Mouse (Mus musculus): ENCODE results near the gene Phf24. TPM values are rescaled to one million over a fixed set of nuclear protein-coding genes. Genes with fewer than 3 reads are reported as not detected.

Phf24 gene
- total RNA-seq, 1 experiment from 2014 or later, result not detected

DNA sequence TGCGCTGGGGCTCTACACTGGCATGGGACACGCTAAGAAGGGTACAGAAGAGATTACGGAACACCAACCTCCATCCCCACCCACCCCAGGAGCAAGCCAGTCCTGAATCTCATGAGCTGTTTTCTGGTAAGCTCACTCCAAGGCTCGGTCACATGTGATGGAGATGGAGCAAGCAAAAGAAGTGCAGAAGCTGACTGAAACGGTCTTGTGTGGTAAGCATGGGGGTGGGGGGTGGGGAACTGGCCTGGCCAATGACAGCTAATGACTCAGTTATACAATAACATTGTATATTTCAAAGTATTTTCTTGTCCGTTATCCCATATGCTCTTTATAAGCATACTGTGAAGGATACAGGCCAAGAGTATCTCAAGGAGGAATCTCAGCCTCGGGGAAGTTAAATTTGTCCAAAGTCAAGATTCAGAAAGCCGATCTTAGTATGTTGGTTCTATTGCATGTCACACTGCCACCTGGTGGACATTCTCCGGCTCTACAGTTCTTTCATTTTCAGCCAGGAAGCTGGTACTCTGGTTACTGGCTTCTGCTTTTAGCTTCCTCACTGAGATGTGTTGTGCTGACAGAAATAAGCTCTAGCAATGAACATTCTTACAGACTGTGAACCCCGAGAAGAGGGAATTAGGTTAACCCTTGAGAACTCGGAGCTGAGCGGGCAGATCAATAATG, 48.7 kb downstream of the Phf24 start:
- peak; percentile 86 for ATAC-seq (replicated peaks; ENCODE audit: insufficient number of reproducible peaks, low FRiP score, low TSS enrichment, poor library complexity, severe bottlenecking)

DNA sequence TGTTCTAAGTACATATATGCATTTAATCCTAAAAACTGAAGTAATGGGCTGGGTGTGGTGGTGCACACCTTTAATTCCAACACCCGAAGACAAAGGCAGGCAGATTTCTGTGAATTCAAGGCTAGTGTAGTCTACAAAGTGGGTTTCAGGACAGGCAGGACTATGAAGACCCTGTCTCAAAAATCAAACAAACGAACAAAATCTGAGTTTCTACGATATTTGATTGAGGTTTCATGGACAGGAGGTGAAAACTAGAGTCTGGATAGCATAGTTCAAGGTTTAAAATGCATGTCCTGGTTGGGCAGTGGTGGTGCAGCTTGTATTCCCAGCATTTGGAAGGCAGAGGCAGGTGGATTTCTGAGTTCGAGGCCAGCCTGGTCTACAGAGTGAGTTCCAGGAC, 52.8 kb downstream of the Phf24 start, which contains the start of gene 1700022I11Rik:
Gene 1700022I11Rik (plus strand): TSS at position 301 of the 400 bp plus-strand sequence.
- no peak for ATAC-seq (replicated peaks; ENCODE audit: insufficient number of reproducible peaks, low FRiP score, low TSS enrichment, poor library complexity, severe bottlenecking)

DNA sequence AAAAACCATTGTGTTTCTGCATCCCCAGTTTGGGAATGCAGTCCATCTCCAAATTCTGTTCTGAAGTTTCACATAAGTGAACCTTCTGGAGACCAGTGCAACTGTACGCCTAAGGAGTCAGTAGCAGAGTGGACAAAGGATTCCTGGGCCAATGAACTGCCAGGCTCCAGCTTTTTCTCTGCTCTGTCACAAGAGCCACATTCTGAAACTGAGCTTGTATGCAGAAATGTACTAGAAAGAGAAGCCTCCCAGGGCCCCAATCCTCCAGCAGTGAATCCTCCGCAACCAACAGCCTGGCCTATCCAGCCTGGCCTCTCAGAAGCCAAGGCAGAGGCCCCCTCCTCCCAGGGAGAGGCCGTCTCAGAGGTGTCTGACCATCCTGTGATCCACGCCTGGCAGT, 56.5 kb downstream of the Phf24 start:
- ATAC-seq (replicated peaks; ENCODE audit: insufficient number of reproducible peaks, low FRiP score, low TSS enrichment, poor library complexity, severe bottlenecking), result no peak

DNA sequence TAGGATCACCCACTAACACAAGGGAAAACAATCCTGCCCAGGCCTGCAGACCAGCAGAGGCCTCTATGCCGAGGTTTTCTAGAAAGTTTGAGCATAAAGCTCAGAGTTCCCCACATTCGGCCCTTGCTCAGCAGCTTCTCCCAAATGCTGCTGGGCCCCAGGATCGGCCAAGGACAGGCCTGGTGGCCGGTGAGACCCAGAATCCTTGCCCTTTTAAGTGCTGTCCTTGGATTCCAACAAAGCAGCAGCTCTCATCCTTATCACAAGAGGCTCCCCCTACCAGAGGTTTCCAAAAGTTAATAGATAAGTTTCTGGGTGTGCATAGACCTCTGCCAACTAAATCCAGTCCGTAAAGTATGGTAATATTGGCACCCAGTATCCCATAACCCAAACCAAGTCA, 57.4 kb downstream of the Phf24 start:
- ATAC-seq (replicated peaks; ENCODE audit: insufficient number of reproducible peaks, low FRiP score, low TSS enrichment, poor library complexity, severe bottlenecking), result no peak

DNA sequence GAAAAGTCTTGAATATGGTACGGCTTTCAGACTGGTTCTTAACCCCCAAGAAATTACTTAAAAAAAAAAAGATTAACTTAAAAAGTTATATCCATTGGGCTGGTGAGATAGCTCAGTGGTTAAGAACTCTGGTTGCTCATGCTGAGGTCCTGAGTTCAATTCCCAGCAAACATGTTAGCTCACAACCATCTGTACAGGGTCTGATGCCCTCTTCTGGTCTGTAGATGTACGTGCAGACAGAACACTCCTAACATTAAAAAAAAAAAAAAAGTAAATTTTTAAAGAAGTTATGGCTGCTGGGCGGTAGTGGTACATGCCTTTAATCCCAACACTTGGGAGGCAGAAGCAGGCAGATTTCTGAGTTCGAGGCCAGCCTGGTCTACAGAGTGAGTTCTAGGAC, 61.6 kb downstream of the Phf24 start:
- ATAC-seq (replicated peaks; ENCODE audit: insufficient number of reproducible peaks, low FRiP score, low TSS enrichment, poor library complexity, severe bottlenecking), result no peak

DNA sequence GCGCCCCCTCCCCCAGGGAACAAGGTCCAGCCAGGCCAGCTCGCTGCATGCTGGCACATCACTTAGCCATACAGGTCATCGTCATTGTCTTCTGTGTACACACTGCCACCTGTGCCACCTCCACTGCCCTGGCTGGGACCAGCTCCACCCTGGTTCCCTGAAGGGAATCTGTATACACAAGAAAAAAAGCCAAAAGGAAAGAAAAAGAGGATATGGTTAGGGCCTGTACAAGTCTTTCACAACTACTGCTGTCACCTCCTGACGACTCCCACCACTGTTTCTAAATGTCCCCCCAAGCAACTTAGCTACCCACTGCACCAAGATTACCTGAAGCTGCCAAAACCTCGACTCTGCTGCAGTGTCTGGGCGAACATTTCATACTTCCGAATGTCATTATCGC, 64.0 kb downstream of the Phf24 start:
- ATAC-seq (replicated peaks; ENCODE audit: insufficient number of reproducible peaks, low FRiP score, low TSS enrichment, poor library complexity, severe bottlenecking), result 0 out of 2 replicates have a peak, but pooled peaks have one; percentile 13

DNA sequence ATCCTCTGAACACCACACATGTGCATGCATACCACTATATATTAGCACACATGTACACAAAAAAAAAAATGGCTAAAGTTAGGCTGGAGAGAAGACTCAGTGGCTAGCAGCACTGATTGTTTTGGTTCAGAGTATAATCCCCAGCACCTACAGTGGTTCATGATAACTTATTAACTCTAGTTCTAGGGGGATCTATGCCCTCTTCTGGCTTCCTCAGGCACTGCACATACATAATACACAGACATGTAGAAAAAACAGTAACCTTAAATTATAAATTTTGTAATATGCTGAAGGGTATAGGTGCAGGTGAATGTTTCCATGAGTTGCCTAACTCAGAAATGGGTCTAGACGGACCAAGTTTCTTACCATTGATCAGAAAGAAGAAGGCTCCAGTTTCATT, 71.8 kb downstream of the Phf24 start:
- ATAC-seq (replicated peaks; ENCODE audit: insufficient number of reproducible peaks, low FRiP score, low TSS enrichment, poor library complexity, severe bottlenecking), result no peak

Other genes with a start within 250 kb of the Phf24 start
- not detected in 3 replicates for gene 4930578G10Rik, start 181.1 kb upstream of the Phf24 start, total RNA-seq (2017)
- gene Ccl19, start 160.1 kb upstream of the Phf24 start, total RNA-seq (2017), result not detected in 3 replicates
- gene Ccl21a, start 142.7 kb upstream of the Phf24 start, total RNA-seq (2017), result not detected in 3 replicates
- gene Fam205a1, start 62.8 kb upstream of the Phf24 start, total RNA-seq (2017), result not detected in 3 replicates
- gene Gm12394, start 59.9 kb upstream of the Phf24 start, total RNA-seq (2017), result not detected in 3 replicates
- not detected in 3 replicates for gene Fam205c, start 42.4 kb upstream of the Phf24 start, total RNA-seq (2017)
- 2.5 to 10.0 TPM (median 6.9 TPM) in 3 replicates for gene Dnajb5, start 33.2 kb downstream of the Phf24 start, total RNA-seq (2017)
- 1.4 TPM in 1 of 3 replicates, not detected in the others for gene 1700022I11Rik, start 52.9 kb downstream of the Phf24 start, total RNA-seq (2017)
- gene Vcp, start 83.8 kb downstream of the Phf24 start, total RNA-seq (2017), result 146 to 168 TPM (median 150 TPM) in 3 replicates
- gene Fancg, start 93.8 kb downstream of the Phf24 start, total RNA-seq (2017), result 5.3 to 25.3 TPM (median 11.4 TPM) in 3 replicates
- gene Pigo, start 109.2 kb downstream of the Phf24 start, total RNA-seq (2017), result 3.6 to 7.5 TPM (median 7.3 TPM) in 3 replicates
- 60.2 to 116 TPM (median 66.7 TPM) in 3 replicates for gene Stoml2, start 115.0 kb downstream of the Phf24 start, total RNA-seq (2017)
- 35.6 to 52.9 TPM (median 38.9 TPM) in 3 replicates for gene Fam214b, start 129.6 kb downstream of the Phf24 start, total RNA-seq (2017)
- 0.78 to 3.3 TPM (median 1.7 TPM) in 3 replicates for gene Unc13b, start 142.3 kb downstream of the Phf24 start, total RNA-seq (2017)